Mouse (Mus musculus): ENCODE measurements around the gene Uqcr11.

Gene Uqcr11

DNA sequence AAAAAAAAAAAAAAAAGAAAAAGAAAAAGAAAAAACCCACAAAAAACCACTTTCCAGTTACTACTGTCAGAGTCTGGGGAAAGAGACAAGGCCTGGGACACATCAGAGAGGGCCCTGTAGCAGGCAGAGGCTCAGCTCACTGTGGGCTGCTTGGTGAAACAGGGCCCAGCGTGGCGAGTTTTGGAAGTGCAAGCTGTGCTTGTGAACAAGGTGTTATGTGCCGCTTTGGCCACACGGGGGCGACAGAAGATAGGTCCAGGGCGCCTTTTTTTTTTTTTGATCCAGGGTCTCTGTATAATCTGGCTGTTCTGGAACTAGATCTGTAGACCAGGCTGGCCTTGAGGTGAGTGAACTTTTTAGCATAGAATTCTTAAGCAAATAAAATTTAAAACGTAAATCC is 30.5 kb downstream of the Uqcr11 start:
- peak; percentile 84 to 96 for DNase-seq (ENCODE audit: low spot score in 2 of 2)

DNA sequence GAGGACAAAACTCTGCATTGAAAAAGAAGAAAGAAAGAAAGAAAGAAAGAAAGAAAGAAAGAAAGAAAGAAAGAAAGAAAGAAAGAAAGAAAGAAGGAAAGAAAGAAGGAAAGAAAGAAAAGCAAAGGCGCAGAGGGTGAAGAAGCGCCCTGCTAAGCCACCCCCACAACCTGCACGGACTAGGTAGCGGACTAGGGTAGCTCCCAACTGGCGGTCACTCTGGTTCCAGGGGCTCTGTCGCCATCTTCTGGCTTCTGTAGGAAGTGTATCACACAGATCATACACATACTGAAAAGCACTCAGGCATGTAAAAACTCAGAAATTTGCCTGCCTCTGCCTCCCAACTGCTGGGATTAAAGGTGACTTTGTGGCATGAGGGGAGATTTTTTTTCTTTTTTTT is 32.6 kb downstream of the Uqcr11 start:
- DNase-seq (ENCODE audit: low spot score in 2 of 2) = peak in 1 of 2 experiments; percentile 83

DNA sequence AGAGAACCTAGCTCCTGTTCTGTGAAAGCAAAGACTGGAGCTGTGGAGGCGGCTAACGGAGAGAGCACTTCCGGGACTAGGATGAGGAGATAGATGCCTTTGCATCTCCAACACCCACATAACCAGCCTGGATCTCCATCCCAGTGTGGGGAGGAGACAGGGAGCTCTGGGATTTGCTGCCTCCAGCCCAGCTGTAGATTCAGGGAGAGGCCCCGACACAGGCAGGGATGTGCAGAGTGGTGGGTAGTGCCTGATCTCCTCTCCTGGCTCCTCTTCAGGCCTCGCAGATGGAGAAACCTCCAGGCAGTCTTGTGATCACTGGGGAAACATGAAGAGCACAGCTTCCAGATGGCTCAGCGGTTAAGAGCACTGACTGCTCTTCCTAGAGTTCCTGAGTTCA is 33.9 kb downstream of the Uqcr11 start:
- DNase-seq (ENCODE audit: low spot score in 2 of 2) = no peak

DNA sequence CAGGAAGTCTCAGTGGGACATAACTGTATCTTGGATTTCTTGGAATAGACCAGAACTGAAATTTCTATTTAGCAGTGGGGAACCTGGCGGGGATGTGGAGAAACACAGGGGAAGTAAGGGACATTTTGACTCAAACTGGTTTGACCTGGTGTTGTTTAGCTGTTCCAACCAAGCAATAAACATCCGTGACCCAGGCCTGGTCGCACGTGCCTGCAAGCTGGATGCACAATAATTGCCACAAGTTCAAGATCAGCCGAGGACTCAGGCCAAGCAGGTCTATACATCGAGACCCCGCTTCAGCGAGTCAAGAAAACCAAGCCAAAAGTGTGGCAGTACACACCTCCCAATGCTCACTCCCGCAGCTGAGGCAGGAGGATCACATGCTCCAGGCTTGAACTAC is 34.6 kb downstream of the Uqcr11 start:
- DNase-seq (ENCODE audit: low spot score in 2 of 2) = no peak

DNA sequence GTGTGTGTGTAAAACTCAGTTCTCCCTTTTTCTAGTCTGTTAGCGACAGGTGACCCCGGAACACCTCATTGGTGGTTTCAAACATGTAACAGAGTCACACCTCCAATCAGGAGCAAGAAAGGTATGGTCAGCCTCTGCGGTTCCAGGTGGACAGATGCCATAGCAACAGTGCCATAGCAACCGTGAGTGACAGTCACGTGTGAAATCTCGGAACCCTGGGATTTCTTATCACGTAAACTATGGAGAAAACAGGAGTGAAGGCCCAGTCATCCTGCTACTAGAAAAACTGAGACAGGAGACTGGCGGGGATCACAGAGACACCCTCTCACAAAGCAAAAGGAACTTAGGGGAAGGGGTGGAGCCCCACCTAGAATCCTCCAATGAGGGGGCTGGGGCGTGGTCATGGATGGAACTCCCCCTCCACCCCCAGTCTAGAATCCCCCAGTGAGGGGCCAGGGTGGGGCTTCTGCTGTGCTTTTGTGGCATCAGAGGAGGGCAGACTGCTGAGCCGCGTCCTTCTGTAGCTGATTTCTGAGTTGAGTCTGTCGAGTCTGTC is 35.1 kb downstream of the Uqcr11 start:
- DNase-seq (ENCODE audit: low spot score in 2 of 2) = no peak

DNA sequence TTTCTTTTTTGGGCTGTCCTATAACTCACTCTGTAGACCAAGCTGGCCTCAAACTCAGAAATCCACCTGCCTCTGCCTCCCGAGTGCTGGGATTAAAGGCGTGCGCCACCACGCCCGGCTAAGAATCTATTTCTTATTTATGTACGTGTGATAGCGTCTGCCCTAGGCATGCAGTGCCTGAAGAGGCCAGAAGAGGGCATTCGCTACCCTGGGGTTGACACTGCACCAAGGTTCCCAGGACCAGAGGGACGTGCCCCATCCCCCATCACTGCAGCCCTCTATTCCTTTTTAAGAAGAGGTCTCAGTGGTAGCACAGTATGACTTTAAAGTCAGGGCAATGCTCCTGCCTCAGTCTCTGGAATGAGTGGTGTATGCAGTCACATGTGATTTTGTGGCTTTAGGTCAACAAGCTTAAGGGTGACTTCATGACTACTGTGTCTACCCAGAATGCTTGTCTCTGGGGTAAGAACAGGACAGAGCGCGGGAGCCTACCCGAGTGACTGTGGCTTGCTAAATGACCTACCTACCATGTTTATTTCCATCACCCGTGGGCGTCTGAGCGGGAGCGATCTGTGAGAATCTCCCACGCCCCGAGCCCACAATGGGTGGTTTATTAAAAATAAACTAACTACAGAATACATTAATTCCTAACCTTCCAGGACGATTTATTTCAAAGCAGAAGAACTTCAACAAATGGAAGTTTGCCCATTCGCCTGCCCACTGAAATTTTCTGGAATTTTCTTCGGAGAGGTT is 36.5 kb downstream of the Uqcr11 start:
- no peak for DNase-seq (ENCODE audit: low spot score in 2 of 2)

- no peak for DNase-seq (ENCODE audit: low spot score in 2 of 2)
These were observed 38.2 kb downstream of the Uqcr11 start for GRCm38 (mm10) chr10:80368392-80368791.

DNA sequence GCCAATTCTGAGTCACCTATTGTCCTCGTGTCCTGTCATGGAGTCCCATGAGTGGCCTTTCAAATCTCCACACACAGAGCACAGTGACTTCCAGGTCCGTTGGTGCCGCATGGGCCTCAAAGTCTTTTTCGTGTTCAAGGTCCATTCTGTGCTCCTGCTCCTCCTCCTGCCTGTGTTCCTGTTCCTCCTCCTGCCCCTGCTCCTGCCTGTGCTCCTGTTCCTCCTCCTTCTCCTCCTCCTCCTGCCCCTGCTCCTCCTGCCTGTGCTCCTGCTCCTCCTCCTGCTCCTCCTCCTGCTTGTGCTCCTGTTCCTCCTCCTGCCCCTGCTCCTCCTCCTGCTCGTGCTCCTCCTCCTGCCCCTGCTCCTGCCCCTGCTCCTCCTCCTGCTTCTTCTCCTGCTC is 38.7 kb downstream of the Uqcr11 start:
- no peak for DNase-seq (ENCODE audit: low spot score in 2 of 2)

- no peak for DNase-seq (ENCODE audit: low spot score in 2 of 2)
These were observed 40.9 kb downstream of the Uqcr11 start for GRCm38 (mm10) chr10:80365736-80366135.

GRCm38 (mm10) chr10:80363734-80364133 is 42.9 kb downstream of the Uqcr11 start:
- DNase-seq (ENCODE audit: low spot score in 2 of 2) = no peak

- no peak for DNase-seq (ENCODE audit: low spot score in 2 of 2)
These were observed 48.5 kb downstream of the Uqcr11 start for GRCm38 (mm10) chr10:80357994-80358639.

DNA sequence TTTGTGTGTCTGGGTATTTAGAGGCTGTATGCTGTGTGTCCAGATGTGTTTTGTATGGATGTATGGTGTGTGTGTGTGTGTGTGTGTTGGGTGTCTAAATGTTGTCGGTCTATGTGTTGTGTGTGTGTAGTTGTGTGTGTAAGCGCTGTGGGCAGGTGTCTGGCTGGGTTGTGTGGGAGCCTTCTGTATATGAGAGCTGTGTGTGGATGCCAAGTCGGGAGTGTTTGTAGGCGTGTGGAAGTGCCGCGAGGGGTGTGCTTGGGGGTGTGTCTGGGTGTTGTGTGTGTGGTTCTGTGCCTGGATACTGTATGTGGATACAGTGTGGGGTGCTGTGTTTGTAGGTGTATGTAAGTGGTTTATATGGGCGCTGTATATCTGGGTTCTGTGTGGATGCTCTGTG is 49.3 kb downstream of the Uqcr11 start:
- DNase-seq (ENCODE audit: low spot score in 2 of 2) = no peak

DNA sequence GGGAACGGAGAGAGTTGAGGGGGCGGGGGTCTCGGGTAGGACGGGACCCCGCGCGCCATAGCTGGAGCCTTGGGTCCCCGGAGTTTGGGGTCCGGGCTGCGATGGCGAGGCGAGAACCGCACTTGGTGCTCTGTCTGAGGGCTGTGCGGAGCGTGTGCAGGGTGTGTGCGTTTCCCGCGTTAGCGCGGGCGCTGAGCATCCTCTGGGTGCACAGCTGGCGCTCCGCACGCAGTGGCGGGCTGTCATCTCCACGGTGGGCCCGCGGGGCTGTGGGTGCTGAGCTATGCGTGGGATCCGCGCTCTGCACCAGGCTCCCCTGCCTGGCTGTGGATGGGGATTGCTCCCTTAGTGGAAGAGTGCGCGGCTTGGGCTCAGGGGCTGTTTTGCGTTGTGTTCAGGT is 49.9 kb downstream of the Uqcr11 start:
- DNase-seq (ENCODE audit: low spot score in 2 of 2) = no peak

GRCm38 (mm10) chr10:80356001-80356682 is 50.5 kb downstream of the Uqcr11 start, which contains the start of gene Plk5:
Gene Plk5 (plus strand): TSS chr10:80356459.
- DNase-seq (ENCODE audit: low spot score in 2 of 2) = no peak

- no peak for DNase-seq (ENCODE audit: low spot score in 2 of 2)
These were observed 51.2 kb downstream of the Uqcr11 start for GRCm38 (mm10) chr10:80355431-80355830.

All from urinary bladder, postnatal 4 days (tissue).